Mouse (Mus musculus) hindlimb bud, embryonic 11.5 days (tissue): Measurements from ENCODE around the gene Rasgef1b.

ENCODE experiments used
- DNase-seq: peaks from one replicate; pipeline ENCODE4 v3.0.0-alpha.2; 2012; ENCODE audit warnings: low read depth, low spot score; ENCODE audit errors: extremely low spot score

Gene Rasgef1b

DNA sequence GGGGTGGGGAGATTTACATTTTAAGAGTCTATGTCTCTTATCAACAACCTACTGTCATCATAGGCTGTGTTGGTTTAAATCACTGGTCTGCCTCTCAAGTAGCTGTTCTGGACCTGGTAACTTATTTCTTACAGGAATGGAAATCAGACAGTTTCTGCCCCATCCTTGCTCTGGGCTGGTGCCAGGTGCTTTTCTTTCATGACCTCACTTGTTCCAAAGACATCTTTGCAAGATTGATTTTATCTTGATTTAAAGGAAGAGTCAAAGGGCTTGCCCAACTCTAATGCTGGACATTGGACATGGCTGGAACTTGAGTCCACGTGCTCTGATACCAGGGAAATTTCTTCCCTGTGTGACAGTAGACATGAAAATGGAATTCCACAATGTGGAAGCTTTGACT, 315.0 kb downstream of the Rasgef1b start:
- DNase-seq, result no peak

DNA sequence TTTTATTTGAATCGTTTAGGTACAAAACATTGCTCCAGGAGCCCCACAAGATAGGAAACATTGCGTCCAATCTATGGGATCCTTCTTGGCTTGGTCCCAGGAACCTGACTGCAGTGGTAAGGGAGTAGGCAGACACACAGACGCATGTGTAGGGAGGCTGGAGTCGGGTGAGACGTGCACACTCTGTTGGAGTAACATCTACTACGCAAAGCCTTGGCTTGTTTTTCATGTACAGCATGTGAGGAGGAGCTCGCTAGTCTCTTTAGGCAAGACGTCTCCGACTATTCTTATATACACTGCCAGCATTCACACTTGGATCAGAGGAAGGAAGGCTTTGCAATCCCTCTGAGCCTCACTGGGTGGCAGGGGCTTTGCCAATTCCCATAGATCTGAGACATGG, 315.5 kb downstream of the Rasgef1b start:
- no peak for DNase-seq

DNA sequence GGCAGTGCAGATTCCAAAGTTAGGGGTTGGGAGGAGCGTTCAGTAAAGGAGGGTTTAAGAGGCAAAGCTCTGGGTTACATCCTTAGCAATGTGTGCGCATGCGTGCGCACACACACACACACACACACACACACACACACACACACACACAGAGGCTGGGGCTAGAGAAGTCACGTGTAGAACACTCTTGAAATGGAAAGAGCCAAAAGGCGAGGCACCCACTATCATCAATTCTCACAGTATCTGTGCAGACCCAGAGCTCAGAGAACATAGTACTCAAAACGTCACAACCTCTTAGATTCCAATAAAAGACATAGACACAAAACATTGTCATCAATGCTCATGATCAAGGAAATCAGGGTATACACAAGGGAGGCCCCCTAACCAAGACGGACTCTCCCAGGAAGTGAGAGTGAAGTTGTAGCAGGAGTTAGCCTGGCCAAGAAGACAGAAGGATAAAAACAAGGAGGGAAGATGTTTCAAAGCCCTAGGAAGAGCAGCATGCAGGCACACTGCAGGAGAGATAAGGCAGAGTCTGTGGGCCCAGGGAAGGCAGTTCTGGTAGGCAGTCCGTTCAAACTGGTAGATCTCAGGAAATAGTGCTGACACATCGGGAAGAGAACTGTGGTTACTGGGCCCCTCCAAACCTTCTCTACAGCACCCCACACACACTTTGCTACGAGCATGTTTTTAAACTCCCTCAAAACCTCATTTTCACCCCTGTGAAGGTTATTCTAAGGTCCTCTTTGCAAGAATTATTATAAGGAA, 324.3 kb downstream of the Rasgef1b start:
- DNase-seq, result no peak

DNA sequence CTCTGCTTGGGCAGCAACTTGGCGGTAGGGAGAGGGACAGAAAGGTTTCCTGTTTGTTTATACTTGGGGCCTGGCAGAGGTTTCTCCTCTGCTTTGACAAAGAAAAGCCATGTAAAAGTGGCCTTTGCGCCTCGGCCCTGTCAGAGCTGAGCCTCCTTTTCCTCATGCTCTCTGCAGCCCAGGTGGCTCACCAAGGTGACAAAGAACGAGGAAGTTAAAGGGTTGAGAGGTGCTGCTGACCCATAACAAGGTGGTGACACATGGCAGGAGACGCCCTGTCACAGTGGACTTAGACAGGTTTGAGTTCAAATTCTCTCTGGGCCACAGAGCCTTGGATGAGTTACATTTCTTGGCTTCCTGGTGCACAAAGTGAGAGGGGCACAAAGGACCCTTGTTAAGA, 325.5 kb downstream of the Rasgef1b start:
- no peak for DNase-seq

DNA sequence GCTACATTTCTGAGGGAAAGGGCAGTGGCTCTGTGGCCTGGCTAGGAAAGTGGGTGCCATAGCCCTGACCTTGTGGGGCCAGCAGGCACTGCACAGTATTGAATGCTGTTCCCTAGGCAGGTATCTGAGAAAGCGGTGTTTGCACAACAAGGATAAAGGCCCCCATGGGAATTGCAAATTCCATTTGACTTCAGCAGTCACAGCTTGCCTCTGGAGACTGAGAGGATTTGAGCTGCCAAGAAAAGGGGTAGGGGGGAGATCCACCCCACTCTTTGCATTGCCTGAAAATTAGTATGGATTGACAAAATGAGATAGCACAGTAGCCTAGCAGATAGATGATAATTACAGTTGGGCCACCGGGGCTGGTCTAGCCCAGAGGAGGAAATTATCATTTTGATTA, 326.1 kb downstream of the Rasgef1b start:
- DNase-seq, result no peak

DNA sequence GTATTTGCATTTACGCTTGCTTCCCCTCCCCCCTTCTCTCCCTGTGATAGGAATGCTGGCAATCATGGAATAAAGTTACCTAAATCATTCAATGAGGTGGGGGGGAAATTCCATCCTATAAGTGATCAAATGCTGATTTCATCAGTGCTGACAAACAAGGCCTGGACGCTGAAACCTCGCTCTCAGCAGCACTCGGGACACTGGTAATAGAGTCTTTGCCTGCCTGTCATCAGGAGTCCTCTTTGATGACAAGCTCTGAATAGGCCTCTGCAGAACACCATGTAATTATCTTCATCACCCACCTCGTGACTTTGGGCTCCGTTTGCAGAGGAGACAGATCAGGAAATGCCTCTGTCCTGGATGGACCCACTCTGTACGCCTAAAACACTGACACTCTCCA, 326.6 kb downstream of the Rasgef1b start:
- no peak for DNase-seq

DNA sequence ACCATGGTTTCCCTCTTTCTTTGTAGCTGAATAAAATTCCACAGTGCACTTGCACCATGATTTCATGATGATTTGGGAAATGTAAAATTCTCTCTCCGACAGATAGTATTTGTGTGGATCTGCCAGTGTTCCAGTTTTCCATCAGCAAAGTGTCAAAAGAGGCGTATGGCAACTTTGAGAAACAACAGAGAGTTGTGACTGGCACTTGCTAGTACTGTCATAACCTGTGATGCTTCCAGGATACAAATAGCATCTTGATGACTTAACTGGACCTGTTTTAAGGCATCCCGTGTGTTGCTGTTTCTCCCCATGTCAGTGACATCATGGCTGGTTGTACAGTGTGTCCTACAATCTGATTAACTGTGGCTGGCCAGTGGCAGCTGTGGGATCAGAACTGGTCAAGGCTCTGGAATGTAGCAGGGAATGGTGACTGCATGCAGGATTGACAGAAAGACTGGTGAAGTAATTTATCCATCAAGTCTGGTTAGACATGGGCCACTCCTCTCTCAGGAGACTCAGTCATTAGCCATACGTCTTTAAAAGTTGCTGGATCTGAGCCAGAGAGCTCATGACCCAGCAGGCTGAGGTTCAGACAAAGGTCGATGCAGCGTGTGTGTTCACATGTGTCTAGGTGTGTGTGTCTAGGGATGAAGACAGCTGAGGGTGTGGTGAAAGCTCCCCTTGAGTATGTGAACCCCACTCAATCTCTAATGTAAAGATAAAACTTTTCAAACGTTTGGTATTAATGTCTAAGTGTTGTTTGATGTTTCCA, 328.8 kb downstream of the Rasgef1b start:
- no peak for DNase-seq

DNA sequence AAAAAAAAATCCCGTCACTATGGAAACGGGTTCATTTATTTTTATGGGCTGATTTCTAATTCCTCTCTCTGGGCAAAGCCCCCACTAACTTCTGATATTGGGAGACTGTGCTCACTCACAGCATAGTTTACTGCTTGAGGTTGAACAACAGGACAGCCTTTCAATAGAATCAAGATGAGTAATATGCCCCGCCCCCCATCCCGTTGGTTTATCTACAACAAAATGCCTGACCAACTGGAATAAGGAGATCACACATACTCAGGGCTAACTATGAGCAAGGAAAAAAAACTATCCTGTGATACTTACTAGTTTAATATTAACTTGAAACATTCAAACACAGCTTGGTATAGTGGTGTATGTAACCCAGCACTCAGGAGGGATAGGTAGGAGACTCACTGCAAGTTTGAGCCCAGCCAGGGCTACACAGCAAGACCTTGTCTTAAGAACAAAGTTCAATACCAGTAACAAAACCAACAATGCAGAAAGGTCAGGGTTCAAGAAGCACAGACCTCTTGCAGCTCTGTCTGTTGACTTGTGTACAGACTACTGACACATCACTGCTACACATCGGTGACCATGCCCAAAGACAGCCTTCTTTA, 330.3 kb downstream of the Rasgef1b start:
- DNase-seq, result no peak

DNA sequence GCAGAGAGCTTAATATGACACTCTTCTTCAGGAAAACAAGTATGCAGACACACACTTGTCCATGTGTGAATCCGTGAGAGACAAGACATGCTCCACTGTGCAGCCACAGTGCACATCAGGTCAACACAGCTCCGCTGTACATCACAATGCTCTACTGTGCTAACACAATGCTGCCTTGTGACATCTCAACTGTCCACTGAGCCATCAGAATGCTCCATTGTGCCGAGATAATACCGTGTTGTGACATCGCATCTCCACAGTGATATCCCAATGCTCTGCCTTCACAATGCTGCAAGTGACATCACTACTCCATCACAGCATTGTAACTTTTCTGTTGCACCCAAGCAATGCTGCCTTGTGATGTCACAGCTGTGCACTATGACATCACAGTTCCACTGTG, 334.3 kb downstream of the Rasgef1b start:
- DNase-seq, result no peak

DNA sequence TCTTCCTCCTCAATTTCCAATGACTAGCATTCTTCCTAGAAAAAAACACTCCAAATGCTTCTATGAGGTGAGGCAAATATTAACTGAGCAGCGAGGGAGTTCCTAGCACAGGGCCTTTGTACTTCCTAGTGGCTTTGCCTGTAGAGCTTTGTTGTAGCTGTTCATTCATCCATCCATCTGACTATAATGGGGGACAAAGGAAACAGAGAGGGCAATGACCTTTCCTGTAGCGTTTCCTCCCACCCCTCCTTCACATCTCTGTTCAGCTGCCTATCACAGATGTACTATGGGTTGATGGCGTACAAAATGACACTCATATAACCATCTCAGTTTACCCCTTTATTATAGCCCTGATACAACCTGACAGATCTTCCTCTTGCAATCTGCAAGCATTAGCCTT, 337.3 kb downstream of the Rasgef1b start:
- DNase-seq, result no peak

DNA sequence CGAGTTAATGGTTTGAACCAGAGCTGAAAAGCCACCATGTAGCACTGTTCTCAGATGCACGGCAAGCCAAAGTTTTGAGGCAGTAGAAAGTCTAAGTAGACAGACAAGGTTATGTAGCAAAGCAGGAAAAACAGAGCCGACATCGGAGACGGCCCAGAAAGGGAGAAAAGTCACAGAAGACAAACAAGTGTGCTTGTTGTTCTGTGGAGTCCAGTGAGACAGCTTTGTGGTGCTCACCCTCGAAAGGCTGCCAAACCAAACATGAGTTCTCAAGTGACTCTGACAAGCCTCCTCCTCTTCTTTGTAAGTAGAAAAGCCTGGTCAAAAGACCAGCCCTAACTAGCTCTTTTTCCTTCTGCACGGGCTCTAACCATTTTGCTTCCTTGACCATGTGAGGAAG, 338.1 kb downstream of the Rasgef1b start:
- no peak for DNase-seq

DNA sequence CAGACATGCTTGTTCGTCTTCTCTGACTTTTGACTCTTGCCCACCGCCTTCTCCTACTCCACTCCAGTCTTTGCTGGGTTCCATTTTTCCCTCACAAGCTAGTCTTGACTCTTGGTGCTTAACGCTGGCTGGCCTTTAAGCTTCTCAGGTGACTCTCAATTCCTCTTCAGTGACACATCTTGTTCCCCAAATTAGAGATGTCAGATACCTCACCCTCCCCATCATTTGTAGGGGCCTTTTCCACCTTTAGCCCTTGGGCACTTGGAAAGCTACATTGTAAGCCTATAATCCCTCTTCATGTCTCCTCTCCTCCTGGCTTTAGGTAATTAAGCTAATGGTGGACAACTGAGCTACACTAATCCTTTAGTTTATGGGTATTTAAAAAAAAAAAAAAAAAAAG, 338.6 kb downstream of the Rasgef1b start:
- DNase-seq, result no peak

DNA sequence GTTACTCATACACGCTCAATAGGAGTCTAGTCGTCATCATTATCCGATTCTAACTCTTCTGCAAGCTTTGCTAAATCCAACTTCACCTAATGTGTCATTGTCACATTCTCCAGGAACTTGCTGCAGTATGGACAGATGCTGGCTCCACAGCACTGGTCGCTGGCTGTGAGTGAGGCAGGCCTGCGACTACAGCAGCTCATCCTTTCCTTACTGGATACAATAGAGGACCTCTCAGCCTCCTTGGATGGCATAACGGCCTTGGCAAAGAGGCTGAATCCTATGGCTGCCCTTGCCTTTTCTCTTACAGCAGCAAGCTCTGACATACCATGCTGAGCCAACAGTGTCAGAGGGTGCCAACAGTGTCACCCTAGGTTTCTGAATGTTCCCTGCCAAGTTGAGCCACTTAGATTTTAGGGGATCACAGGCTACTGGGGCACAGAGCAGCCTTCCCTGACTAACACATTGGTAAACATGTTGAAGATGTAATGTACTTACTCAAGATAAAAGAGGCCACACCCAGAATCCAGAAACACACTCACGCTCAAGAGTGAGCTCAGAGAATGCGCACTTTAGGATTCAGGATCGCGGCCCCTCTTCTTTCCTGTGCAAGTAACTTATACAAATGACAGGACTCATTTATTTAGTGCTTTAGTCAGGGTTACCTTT, 340.1 kb downstream of the Rasgef1b start:
- no peak for DNase-seq

DNA sequence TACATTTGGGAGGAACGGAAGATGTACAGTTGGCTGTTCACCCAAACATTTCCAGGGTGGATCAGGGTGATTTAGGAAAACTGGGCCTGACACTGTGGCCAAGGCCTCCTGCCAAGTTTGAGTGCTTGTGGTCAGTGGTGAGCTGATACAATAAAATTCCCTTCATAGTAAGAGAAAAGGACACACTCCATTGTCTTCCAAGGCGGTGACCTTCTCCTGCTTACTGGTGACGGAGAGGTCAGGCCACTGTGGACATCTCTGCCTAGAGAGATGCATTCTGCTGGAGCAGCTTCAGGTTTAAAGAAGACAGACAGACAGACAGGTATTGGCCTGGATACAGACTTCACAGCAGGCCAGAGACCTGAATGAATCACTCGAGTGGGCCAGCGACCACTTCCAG, 340.7 kb downstream of the Rasgef1b start:
- no peak for DNase-seq

DNA sequence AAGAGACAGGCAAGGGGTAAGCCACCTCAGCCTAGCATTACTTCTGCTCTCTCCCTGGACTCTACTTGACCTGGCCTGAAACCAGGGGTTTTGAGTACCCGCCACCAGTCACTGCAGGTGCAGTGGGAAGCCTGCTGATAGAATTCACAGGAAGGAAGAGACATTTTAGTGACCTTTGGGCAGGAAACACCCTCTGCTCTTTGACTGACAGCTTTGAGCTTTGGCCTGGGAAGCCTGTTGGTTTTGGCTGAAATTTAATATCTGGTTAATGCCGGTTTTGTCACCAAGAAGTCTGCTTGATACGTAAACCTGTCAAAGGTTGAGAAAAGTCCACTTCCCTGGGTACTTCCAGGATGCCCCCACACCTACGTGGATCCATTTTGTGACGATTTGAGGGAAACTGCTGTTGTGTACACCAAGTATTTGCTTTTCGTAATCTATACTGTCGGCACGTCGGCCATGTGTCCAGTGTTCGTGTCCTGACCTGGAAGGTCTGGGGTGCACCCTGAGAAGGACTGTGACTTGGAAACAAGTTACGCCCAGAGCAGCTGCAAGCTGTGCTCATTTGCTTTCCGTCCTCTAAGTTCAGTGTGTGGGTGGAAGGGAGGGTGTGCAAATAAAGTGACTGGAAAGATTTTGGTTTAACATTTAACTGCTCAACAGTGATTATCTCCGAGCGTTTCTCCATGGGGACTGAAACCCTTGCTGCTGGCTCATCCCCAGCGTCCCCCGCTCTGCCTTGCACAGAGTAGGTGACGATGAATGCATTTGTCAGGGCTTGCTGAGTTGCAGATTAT, 341.5 kb downstream of the Rasgef1b start:
- DNase-seq, result no peak

DNA sequence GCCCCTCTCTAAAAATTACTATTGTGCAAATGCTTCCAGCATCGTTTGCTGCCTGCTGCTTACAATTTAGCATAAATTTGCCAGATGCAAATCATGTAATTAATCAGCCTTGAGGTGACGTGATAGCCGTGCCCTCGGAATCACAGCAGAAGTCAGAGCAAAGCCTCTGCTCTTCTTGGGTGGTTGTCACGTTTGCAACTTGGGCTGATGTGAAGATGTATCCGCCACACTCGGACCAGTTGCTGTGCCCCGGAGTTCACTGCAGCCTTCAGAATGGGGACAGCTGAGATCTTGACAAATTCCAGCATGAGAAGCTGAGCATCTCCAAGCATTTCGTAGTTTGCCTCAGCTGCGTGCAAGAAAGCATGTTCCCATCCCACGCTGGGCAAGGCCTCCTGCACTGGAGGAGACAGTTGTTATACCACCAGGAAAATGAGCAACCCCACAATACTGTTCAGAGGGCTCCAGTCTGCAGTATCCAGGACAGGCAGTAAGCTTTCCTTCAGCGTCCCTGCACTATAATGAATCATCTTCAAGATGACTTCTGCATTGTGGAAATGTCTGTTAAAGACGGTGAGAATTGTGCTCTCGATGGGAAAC, 342.5 kb downstream of the Rasgef1b start:
- no peak for DNase-seq

DNA sequence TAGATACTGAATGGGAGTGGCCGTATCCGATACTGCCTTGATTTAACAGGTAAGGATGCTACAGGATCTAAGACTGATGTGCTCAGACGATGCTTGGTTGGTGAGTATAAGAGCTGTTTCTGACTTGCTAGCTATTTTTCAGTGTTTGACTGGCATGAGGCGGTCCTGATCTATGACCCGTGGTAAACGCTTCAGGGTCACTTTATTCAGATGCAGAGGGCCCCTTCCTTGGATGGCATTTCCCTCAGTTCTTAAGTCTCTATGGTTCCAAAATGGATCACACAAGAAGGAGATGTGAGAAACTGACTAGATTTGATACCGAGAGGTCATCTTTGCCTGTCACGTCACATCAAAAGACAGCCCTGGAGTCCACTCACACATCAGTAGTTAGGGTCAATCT, 343.1 kb downstream of the Rasgef1b start:
- DNase-seq, result no peak

DNA sequence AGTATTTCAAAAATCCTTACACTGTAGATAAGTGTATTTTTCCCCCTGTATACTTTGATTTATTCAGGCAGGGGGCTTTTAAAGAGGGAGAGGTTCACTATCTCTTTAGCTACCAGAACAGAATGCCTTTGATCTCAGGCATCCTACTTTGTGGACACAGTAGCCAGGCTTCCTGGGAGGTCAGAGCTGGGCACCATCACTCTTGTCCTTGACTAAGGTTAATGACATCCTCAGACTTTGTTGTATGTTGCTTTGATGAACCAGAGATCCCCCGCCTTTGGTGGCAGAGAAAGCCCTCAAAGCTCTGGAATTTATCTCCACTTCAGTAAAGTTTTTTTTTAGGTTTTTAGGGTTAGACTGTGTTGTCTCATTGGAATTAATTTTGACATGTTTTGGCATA, 343.8 kb downstream of the Rasgef1b start:
- DNase-seq, result no peak

DNA sequence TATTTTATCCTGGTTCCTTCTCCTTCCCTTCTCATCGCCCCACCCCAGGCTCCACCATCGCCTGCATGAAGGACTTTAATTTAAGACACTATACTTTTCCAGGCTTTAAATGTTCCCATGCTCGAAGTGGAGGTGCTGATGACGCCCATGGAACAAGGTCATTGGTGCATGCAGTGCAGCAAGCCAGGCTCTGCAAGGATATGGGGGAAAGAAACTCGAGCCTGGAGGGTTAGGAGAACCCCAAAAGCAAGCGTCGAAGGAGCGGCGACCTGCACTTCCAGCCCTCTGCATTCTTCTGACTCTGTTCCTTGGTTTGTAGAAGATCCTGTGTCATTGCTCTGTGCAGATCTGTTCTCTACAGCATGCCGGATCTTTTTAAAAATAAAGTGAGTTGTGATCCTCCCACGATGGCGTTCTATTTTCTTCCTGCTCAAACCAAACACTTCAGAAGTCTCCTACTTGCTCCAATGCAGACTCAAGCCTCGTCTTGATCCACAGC, 345.0 kb downstream of the Rasgef1b start:
- no peak for DNase-seq

DNA sequence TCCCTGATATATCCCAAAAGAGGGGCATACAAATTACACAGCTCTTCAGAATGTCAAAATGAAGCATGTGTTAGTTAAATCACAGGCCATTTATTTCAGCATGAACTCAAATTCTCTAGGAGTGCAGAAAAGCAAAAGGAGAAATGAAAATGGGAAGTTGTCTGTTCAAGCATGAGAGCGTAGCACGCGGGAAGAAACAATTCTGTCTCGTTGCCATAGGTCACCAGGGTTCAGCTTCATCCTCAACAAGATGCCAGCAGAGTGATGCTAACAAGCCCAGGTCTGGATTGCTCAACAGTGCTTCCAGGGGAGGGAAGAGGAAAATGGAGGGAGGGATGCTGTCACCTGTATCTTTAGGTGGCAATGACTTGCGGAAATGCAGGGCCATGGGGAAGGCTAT, 346.1 kb downstream of the Rasgef1b start:
- DNase-seq, result no peak
